Mouse (Mus musculus) E14TG2a.4 (cell line): Measurements from ENCODE around the gene Mindy1.

ENCODE experiments used
- CTCF ChIP-seq: conservative IDR thresholded peaks from 2 replicates; pipeline ENCODE4 v1.5.1; 2014; ENCODE audit warnings: low read length
- POU5F1 ChIP-seq: IDR thresholded peaks from 2 replicates; pipeline ENCODE4 v1.6.1; 2014; ENCODE audit warnings: low read length, borderline replicate concordance

- no peak for TF ChIP-seq CTCF
- TF ChIP-seq POU5F1 = no peak
Measured at GRCm38 (mm10) chr3:95277149-95277551, 4.0 kb upstream of the Mindy1 start.
